Mouse (Mus musculus): ENCODE measurements around the gene Kcnq1.

DNA sequence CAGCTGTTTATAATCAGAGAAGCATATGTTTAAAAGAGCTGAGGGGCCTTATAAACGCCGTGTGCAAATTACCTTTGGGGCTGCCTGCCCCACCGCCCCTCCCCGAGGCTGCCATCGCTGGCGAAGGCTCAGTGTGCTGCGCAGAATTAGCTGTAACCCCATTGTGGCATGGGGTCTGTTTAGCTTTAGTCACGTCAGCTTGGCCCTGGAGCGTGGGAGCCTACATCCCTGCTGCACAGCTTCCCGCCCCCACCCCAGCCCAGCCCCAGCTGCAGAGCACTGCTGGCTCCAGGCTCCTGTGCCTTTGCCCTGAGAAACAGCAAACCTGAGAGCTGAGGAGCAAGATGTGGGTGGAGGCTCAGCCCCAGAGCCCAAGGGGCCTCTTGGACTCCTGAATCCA lies 199.6 kb downstream of the Kcnq1 start:
- TF ChIP-seq ZC3H11A (IDR thresholded peaks at IDR 0.05; ENCODE audit: borderline replicate concordance, low read depth, low read length) (no peak), CHD2 (IDR thresholded peaks at IDR 0.05; ENCODE audit: low read depth, low read length) (no peak)

Measured in ES-E14 (cell line).